Mouse (Mus musculus): ENCODE data around the gene Tnnc1. TPM values are rescaled to one million over a fixed set of nuclear protein-coding genes. Genes with fewer than 3 reads are reported as not detected.

Gene Tnnc1
- polyA plus RNA-seq, 1 experiment from 2014 or later, result 0.80 TPM

- Histone ChIP-seq H3K4me3 (peak overlapping the region; percentile 88), H3K36me3 (peaks cover 34% of the 10 kb centered on the region), H3K9me3 (replicated peaks) (no peaks in the 10 kb centered on the region), H3K27ac (replicated peaks) (peak overlapping the region; percentile 99), H3K27me3 (ENCODE audit: low read depth, poor library complexity, severe bottlenecking) (no peaks in the 10 kb centered on the region), H3K4me1 (peaks cover 27% of the 10 kb centered on the region)
- DNase-seq (ENCODE audit: low spot score), result peak; percentile 95
- WGBS, result under 1% methylated on average over 48 of the region's 48 CpGs
Observed at GRCm38 (mm10) chr14:31206472-31206981, 1.6 kb upstream of the Tnnc1 start.

GRCm38 (mm10) chr14:31207070-31207830 lies 862 bp upstream of the Tnnc1 start:
- Histone ChIP-seq H3K27ac (replicated peaks) (peak overlapping the region; percentile 99), H3K4me1 (peaks cover 27% of the 10 kb centered on the region), H3K4me3 (peak overlapping the region; percentile 88), H3K36me3 (peaks cover 26% of the 10 kb centered on the region), H3K27me3 (ENCODE audit: low read depth, poor library complexity, severe bottlenecking) (no peaks in the 10 kb centered on the region), H3K9me3 (replicated peaks) (no peaks in the 10 kb centered on the region)
- 81% methylated on average over 13 of the region's 13 CpGs for WGBS
- DNase-seq (ENCODE audit: low spot score), result no peak

GRCm38 (mm10) chr14:31209133-31209557 lies 1.0 kb downstream of the Tnnc1 start:
- WGBS, result 86% methylated on average over 4 of the region's 4 CpGs

GRCm38 (mm10) chr14:31211854-31212253 lies 3.7 kb downstream of the Tnnc1 start:
- H3K4me3 ChIP-seq, result no peak overlapping the region
- WGBS, result 89% methylated on average over 6 of the region's 6 CpGs
- H3K36me3 ChIP-seq, result no peaks in the 10 kb centered on the region
- peaks cover 20% of the 10 kb centered on the region for H3K4me1 ChIP-seq
- H3K27me3 ChIP-seq (ENCODE audit: low read depth, poor library complexity, severe bottlenecking), result peaks cover 10% of the 10 kb centered on the region; the same call in 1 of the 2 replicates
- no peaks in the 10 kb centered on the region for H3K9me3 ChIP-seq (replicated peaks)
- DNase-seq (ENCODE audit: low spot score), result no peak
- no peak overlapping the region for H3K27ac ChIP-seq (replicated peaks)

More at GRCm38 (mm10) chr14:31209133-31209557, 1.0 kb downstream of the Tnnc1 start:
- 0 out of 2 replicates have a peak, but pooled peaks cover 4% of the 10 kb centered on the region for H3K27me3 ChIP-seq (ENCODE audit: low read depth, poor library complexity, severe bottlenecking)
- peaks cover 7% of the 10 kb centered on the region for H3K36me3 ChIP-seq
- H3K27ac ChIP-seq (replicated peaks), result no peak overlapping the region
- DNase-seq (ENCODE audit: low spot score), result no peak
- H3K4me3 ChIP-seq, result no peak overlapping the region
- peaks cover 26% of the 10 kb centered on the region for H3K4me1 ChIP-seq
- H3K9me3 ChIP-seq (replicated peaks), result no peaks in the 10 kb centered on the region

- Histone ChIP-seq H3K4me1 (peaks cover 22% of the 10 kb centered on the region), H3K4me3 (no peak overlapping the region), H3K27me3 (ENCODE audit: low read depth, poor library complexity, severe bottlenecking) (peaks cover 10% of the 10 kb centered on the region; the same call in 1 of the 2 replicates), H3K27ac (replicated peaks) (no peak overlapping the region), H3K36me3 (no peaks in the 10 kb centered on the region), H3K9me3 (replicated peaks) (no peaks in the 10 kb centered on the region)
- DNase-seq (ENCODE audit: low spot score), result no peak
- 89% methylated on average over 3 of the region's 3 CpGs for WGBS
Observed at GRCm38 (mm10) chr14:31212499-31212898, 4.4 kb downstream of the Tnnc1 start.

GRCm38 (mm10) chr14:31213868-31214267 lies 5.8 kb downstream of the Tnnc1 start:
- no peak for DNase-seq (ENCODE audit: low spot score)
- Histone ChIP-seq H3K9me3 (replicated peaks) (no peaks in the 10 kb centered on the region), H3K27me3 (ENCODE audit: low read depth, poor library complexity, severe bottlenecking) (peaks cover 10% of the 10 kb centered on the region; the same call in 1 of the 2 replicates), H3K27ac (replicated peaks) (no peak overlapping the region), H3K4me3 (no peak overlapping the region), H3K4me1 (peaks cover 29% of the 10 kb centered on the region), H3K36me3 (no peaks in the 10 kb centered on the region)
- WGBS, result 81% methylated on average over 8 of the region's 8 CpGs

GRCm38 (mm10) chr14:31214684-31215083 lies 6.6 kb downstream of the Tnnc1 start:
- Histone ChIP-seq H3K4me3 (no peak overlapping the region), H3K27me3 (ENCODE audit: low read depth, poor library complexity, severe bottlenecking) (peaks cover 10% of the 10 kb centered on the region; the same call in 1 of the 2 replicates), H3K27ac (replicated peaks) (no peak overlapping the region), H3K9me3 (replicated peaks) (no peaks in the 10 kb centered on the region), H3K4me1 (peaks cover 32% of the 10 kb centered on the region), H3K36me3 (no peaks in the 10 kb centered on the region)
- DNase-seq (ENCODE audit: low spot score), result no peak
- 80% methylated on average over 3 of the region's 3 CpGs for WGBS

- 36% methylated on average over 15 of the region's 15 CpGs for WGBS
- Histone ChIP-seq H3K4me3 (no peak overlapping the region), H3K27me3 (ENCODE audit: low read depth, poor library complexity, severe bottlenecking) (peaks cover 10% of the 10 kb centered on the region; the same call in 1 of the 2 replicates), H3K27ac (replicated peaks) (peak overlapping the region; percentile 52), H3K4me1 (peaks cover 32% of the 10 kb centered on the region), H3K9me3 (replicated peaks) (no peaks in the 10 kb centered on the region), H3K36me3 (no peaks in the 10 kb centered on the region)
- peak; percentile 59 for DNase-seq (ENCODE audit: low spot score)
Observed at GRCm38 (mm10) chr14:31215157-31216002, 7.3 kb downstream of the Tnnc1 start.

- DNase-seq (ENCODE audit: low spot score), result no peak
- Histone ChIP-seq H3K9me3 (replicated peaks) (no peaks in the 10 kb centered on the region), H3K4me3 (no peak within 1 kb of the TSS), H3K27ac (replicated peaks) (peak within 1 kb of the TSS; percentile 58), H3K36me3 (no peaks in the 10 kb centered on the region), H3K27me3 (ENCODE audit: low read depth, poor library complexity, severe bottlenecking) (peaks cover 10% of the 10 kb centered on the region; the same call in 1 of the 2 replicates), H3K4me1 (peaks cover 41% of the 10 kb centered on the region)
- 69% methylated on average over 2 of the region's 2 CpGs for WGBS
Observed at GRCm38 (mm10) chr14:31216846-31217245, 8.7 kb downstream of the Tnnc1 start, which contains the start of gene Nisch. Nisch (minus strand) TSS chr14:31216946.

GRCm38 (mm10) chr14:31217666-31218065 lies 9.6 kb downstream of the Tnnc1 start, which contains the start of gene Sema3g:
Sema3g (plus strand) TSS chr14:31217860.
- Histone ChIP-seq H3K4me1 (peaks cover 39% of the 10 kb centered on the region), H3K36me3 (no peaks in the 10 kb centered on the region), H3K9me3 (replicated peaks) (no peaks in the 10 kb centered on the region), H3K27me3 (ENCODE audit: low read depth, poor library complexity, severe bottlenecking) (peaks cover 10% of the 10 kb centered on the region; the same call in 1 of the 2 replicates), H3K4me3 (no peak within 1 kb of the TSS), H3K27ac (replicated peaks) (peak within 1 kb of the TSS; percentile 58)
- DNase-seq (ENCODE audit: low spot score), result peak; percentile 58
- 13% methylated on average over 11 of the region's 11 CpGs for WGBS

- Histone ChIP-seq H3K9me3 (replicated peaks) (no peaks in the 10 kb centered on the region), H3K4me3 (no peak overlapping the region), H3K27me3 (ENCODE audit: low read depth, poor library complexity, severe bottlenecking) (no peaks in the 10 kb centered on the region), H3K27ac (replicated peaks) (no peak overlapping the region), H3K4me1 (peaks cover 13% of the 10 kb centered on the region), H3K36me3 (no peaks in the 10 kb centered on the region)
- WGBS, result 85% methylated on average over 4 of the region's 4 CpGs
- no peak for DNase-seq (ENCODE audit: low spot score)
Observed at GRCm38 (mm10) chr14:31226978-31227377, 18.9 kb downstream of the Tnnc1 start.

GRCm38 (mm10) chr14:31228234-31228633 lies 20.1 kb downstream of the Tnnc1 start:
- Histone ChIP-seq H3K36me3 (no peaks in the 10 kb centered on the region), H3K27ac (replicated peaks) (0 out of 2 replicates have a peak overlapping the region, but pooled peaks have one; percentile 55), H3K4me3 (no peak overlapping the region), H3K27me3 (ENCODE audit: low read depth, poor library complexity, severe bottlenecking) (no peaks in the 10 kb centered on the region), H3K9me3 (replicated peaks) (no peaks in the 10 kb centered on the region), H3K4me1 (peaks cover 13% of the 10 kb centered on the region)
- 81% methylated on average over 6 of the region's 6 CpGs for WGBS
- DNase-seq (ENCODE audit: low spot score), result no peak

Measured in midbrain, embryonic 10.5 days (tissue).